Mouse (Mus musculus): ENCODE data around the gene Hist1h2ab. TPM values are rescaled to one million over a fixed set of nuclear protein-coding genes. Genes with fewer than 3 reads are reported as not detected.

Gene Hist1h2ab
- total RNA-seq, 2 experiments from 2014 or later: 58.1 to 68.0 TPM

DNA sequence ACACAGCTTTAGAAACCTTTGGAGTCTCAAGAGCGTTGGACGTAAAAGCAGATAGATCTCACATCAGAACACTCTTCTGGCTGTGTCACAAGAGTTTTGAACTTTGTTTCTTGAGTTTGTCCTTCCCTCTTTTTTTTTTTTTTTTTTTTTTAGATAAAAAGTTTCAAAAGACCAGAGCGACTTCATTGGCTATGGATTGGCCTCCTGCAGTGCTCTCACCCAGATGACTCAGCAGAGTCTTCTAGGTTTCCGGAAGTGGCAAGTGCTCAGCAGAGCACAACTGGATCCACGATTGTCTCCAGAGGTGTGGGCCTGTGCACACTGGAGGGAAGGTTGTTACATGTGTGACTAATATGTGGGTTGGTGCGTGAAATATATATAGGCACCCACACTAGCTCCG lies 27.4 kb downstream of the Hist1h2ab start:
- no peak for DNase-seq

DNA sequence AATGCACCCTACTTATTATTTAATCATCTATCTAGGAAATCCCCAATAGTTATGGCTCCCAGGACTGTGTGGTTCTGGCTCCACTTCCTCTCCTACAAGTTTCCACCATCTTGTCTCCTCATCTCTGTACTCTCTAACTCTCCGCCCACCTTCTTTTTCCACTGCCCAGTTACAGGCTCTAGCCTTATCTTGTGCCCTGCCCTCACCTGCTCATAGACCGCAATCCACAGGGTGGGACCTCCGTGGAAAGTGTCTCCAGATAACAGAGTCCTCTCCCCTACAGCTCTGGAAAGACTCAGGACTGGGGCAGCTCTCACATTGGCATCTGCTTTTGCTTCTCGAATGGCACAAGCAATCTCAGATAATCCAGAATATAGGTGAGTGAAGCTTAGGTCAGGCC lies 28.1 kb downstream of the Hist1h2ab start:
- no peak for DNase-seq

DNA sequence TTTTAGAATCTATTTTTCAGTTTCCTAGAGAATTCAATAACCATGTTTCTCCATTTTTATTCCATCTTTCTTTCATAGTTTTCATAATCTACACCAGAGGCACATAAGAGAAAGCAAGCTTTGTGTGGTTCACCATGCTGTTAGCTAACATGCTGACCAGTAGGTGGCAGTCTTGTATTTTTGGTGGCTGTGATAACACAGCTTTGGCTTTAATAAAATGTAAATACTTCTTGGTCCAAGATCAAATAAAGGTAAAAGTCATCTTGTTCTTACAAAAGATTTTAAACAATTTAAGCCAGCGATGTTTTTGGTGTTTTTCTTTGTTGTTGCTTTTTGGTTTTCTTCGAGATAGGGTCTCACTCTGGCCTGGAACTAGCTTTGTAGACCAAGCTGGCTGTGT lies 41.6 kb downstream of the Hist1h2ab start:
- peak; percentile 39 to 66 for DNase-seq

DNA sequence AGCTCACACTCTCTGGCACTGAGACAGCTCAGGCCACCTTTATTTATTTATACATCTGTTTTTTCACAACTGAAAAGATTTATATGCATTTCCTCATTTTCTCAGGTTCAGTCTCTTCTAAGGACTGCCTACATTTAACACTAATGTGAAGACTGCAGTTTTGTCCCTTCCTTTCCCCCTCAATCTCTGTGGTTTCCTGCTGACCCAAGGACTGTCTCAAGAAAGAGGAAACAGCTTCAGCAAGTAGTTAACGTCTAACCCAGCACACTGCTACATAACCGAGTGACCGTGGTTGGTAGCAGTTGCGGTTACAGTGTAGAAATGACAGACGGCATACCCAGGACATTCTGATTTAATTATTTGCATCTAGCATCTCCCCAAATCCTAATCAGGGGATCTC lies 48.5 kb downstream of the Hist1h2ab start:
- DNase-seq: no peak

Small RNA genes lying within 50 kb of the gene (microRNA-seq; reads per million reads assigned to microRNA genes)
- gene Gm44314 (not detected), gene Gm44484 (not detected)

Other genes with a start within 250 kb of the Hist1h2ab start
- 100 to 1,000 TPM; 443 to 473 TPM for gene Hist1h4h, start 220.1 kb upstream of the Hist1h2ab start, total RNA-seq (2021)
- 10 to 100 TPM; 49.7 to 55.2 TPM for gene Hist1h2af, start 217.2 kb upstream of the Hist1h2ab start, total RNA-seq (2021)
- 10 to 100 TPM; 13.9 to 17.7 TPM for gene Hist1h3g, start 215.7 kb upstream of the Hist1h2ab start, total RNA-seq (2021)
- gene Hist1h2bh, start 207.7 kb upstream of the Hist1h2ab start, total RNA-seq (2021): 1 to 10 TPM; 4.2 to 4.7 TPM
- 10 to 100 TPM; 23.4 to 24.4 TPM for gene Hist1h3f, start 207.1 kb upstream of the Hist1h2ab start, total RNA-seq (2021)
- 100 to 1,000 TPM; 112 to 118 TPM for gene Hist1h4f, start 199.5 kb upstream of the Hist1h2ab start, total RNA-seq (2021)
- gene Hist1h1d, start 197.9 kb upstream of the Hist1h2ab start, total RNA-seq (2021): 1 to 10 TPM; 4.5 to 4.9 TPM
- gene Hist1h3e, start 188.8 kb upstream of the Hist1h2ab start, total RNA-seq (2021): 10 to 100 TPM; 56.1 to 72.9 TPM
- 1 to 10 TPM; 9.2 to 9.6 TPM for gene Hist1h2ae, start 179.9 kb upstream of the Hist1h2ab start, total RNA-seq (2021)
- 100 to 1,000 TPM; 105 to 116 TPM for gene Hist1h2bg, start 179.7 kb upstream of the Hist1h2ab start, total RNA-seq (2021)
- gene Hist1h2bf, start 176.9 kb upstream of the Hist1h2ab start, total RNA-seq (2021): 10 to 100 TPM; 34.6 to 44.5 TPM
- gene Hist1h2ad, start 176.7 kb upstream of the Hist1h2ab start, total RNA-seq (2021): 10 to 100 TPM in 1 of 2 experiments, 1 to 10 TPM in 1; 8.1 to 13.6 TPM
- 1 to 10 TPM; 7.4 TPM for gene Hist1h3d, start 175.4 kb upstream of the Hist1h2ab start, total RNA-seq (2021)
- gene Hist1h4d, start 169.5 kb upstream of the Hist1h2ab start, total RNA-seq (2021): 100 to 1,000 TPM; 159 to 164 TPM
- 10 to 100 TPM; 12.1 to 13.4 TPM for gene Hist1h2be, start 130.0 kb upstream of the Hist1h2ab start, total RNA-seq (2021)
- gene Hist1h1e, start 128.6 kb upstream of the Hist1h2ab start, total RNA-seq (2021): 10 to 100 TPM; 49.5 to 74.0 TPM
- 1 to 10 TPM; 3.0 to 3.1 TPM for gene Hist1h2ac, start 67.2 kb upstream of the Hist1h2ab start, total RNA-seq (2021)
- gene Hist1h2bc, start 66.9 kb upstream of the Hist1h2ab start, total RNA-seq (2021): 100 to 1,000 TPM; 138 to 161 TPM
- under 1 TPM; 0.33 to 0.46 TPM for gene Hist1h1t, start 55.3 kb upstream of the Hist1h2ab start, total RNA-seq (2021)
- gene Hist1h4c, start 52.7 kb upstream of the Hist1h2ab start, total RNA-seq (2021): 100 to 1,000 TPM; 101 to 109 TPM
- gene Hfe, start 40.3 kb upstream of the Hist1h2ab start, total RNA-seq (2021): 10 to 100 TPM; 29.2 to 49.8 TPM
- gene Hist1h1c, start 12.3 kb upstream of the Hist1h2ab start, total RNA-seq (2021): 100 to 1,000 TPM; 145 to 279 TPM
- gene Hist1h3c, start 5.5 kb upstream of the Hist1h2ab start, total RNA-seq (2021): 10 to 100 TPM; 20.5 to 26.8 TPM
- gene Hist1h2bb, start 4.4 kb upstream of the Hist1h2ab start, total RNA-seq (2021): 10 to 100 TPM; 34.0 to 41.3 TPM
- 10 to 100 TPM; 54.7 to 79.9 TPM for gene Hist1h3b, start 1.1 kb downstream of the Hist1h2ab start, total RNA-seq (2021)
- 100 to 1,000 TPM; 115 to 122 TPM for gene Hist1h4b, start 5.9 kb downstream of the Hist1h2ab start, total RNA-seq (2021)
- gene Hist1h4a, start 10.1 kb downstream of the Hist1h2ab start, total RNA-seq (2021): 10 to 100 TPM; 59.8 to 61.2 TPM
- gene Hist1h3a, start 11.3 kb downstream of the Hist1h2ab start, total RNA-seq (2021): 10 to 100 TPM; 55.1 to 59.3 TPM
- gene Hist1h1a, start 12.5 kb downstream of the Hist1h2ab start, total RNA-seq (2021): 10 to 100 TPM; 35.0 to 39.8 TPM
- under 1 TPM; 0.16 to 0.23 TPM for gene Trim38, start 18.8 kb downstream of the Hist1h2ab start, total RNA-seq (2021)
- gene Slc17a2, start 55.9 kb downstream of the Hist1h2ab start, total RNA-seq (2021): under 1 TPM in 1 of 2 experiments, not detected in 1; 0.26 TPM
- gene Slc17a3, start 88.3 kb downstream of the Hist1h2ab start, total RNA-seq (2021): under 1 TPM; 0.23 to 0.56 TPM
- gene Slc17a1, start 116.6 kb downstream of the Hist1h2ab start, total RNA-seq (2021): not detected
- under 1 TPM in 1 of 2 experiments, not detected in 1; 0.23 TPM for gene Slc17a4, start 163.9 kb downstream of the Hist1h2ab start, total RNA-seq (2021)
- not detected for gene Hist1h2ba, start 183.0 kb downstream of the Hist1h2ab start, total RNA-seq (2021)
- gene Hist1h2aa, start 183.3 kb downstream of the Hist1h2ab start, total RNA-seq (2021): not detected
- gene Scgn, start 240.1 kb downstream of the Hist1h2ab start, total RNA-seq (2021): 1 to 10 TPM; 2.3 to 4.9 TPM

Measured in adrenal gland, postnatal 36 days (tissue).